Mouse (Mus musculus) embryonic fibroblast, embryonic 13.5 days (primary cell): Measurements from ENCODE around the gene Upf3a.
"Not testable (repeated sequence)": the region's sequence is repeated elsewhere in the genome, so short reads cannot be mapped to it uniquely, and the experiment has no call there.

Experiments
- CTCF ChIP-seq: IDR thresholded peaks from 2 replicates; pipeline ENCODE4 v1.5.1; 2011; ENCODE audit warnings: mild to moderate bottlenecking, control low read depth, low read length, moderate library complexity, borderline replicate concordance; ENCODE audit not compliant: insufficient read depth
- POLR2A ChIP-seq: IDR thresholded peaks from 2 replicates; pipeline ENCODE4 v1.6.1; 2011; ENCODE audit warnings: low read depth, mild to moderate bottlenecking, control low read depth, low read length, moderate library complexity

DNA sequence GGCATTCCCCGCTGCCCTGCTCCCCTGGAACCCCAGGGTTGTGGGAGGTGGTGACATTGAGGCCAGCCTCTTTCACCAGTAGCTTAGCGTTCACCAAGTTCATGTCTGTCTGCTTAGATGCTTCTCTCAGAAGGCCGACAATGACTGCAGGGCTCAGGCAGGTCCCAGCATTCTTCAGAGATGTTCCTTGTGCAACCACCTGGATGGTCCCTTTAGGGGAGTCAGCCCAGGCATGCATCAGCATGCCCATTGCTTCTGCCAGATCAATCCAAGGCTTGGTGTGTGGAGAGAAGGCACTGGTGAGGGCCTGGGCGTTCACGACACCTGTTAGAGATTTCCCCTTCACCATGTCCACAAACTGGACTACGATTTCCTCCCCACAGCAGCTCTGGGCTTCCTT, 39.2 kb upstream of the Upf3a start:
- TF ChIP-seq POLR2A, CTCF: not testable (repeated sequence)
